Mouse (Mus musculus) hindbrain, postnatal 0 days (tissue): Measurements from ENCODE around the gene Dlx1. TPM values are rescaled to one million over a fixed set of nuclear protein-coding genes. Genes with fewer than 3 reads are reported as not detected.

Experiments used
- ATAC-seq: fragments of 200-750 bp; cut with Nextera tagmentation; 2 replicates; pipeline ENCODE4 v1.8.0; 2017; ENCODE audit warnings: mild to moderate bottlenecking, moderate TSS enrichment, moderate library complexity
- DNase-seq: peaks from one replicate; pipeline ENCODE4 v3.0.0-alpha.2; 2015; ENCODE audit warnings: low spot score
- H3K27ac ChIP-seq: fragments of 300-500 bp; sonication (generic); 2 replicates; pipeline ENCODE4 v1.5.1; 2014; ENCODE audit warnings: mild to moderate bottlenecking
- H3K27me3 ChIP-seq: fragments of 300-500 bp; sonication (generic); 2 replicates; pipeline ENCODE4 v1.6.1; 2014; ENCODE audit warnings: low read length, mixed read lengths; ENCODE audit not compliant: insufficient read depth
- H3K36me3 ChIP-seq: fragments of 300-500 bp; sonication (generic); 2 replicates; pipeline ENCODE4 v1.6.1; 2014; ENCODE audit warnings: low read length, mixed read lengths; ENCODE audit not compliant: insufficient read depth
- H3K4me1 ChIP-seq: fragments of 300-500 bp; sonication (generic); 2 replicates; pipeline ENCODE4 v1.6.1; 2014; ENCODE audit warnings: antibody characterized with exemption, low read length, mixed read lengths; ENCODE audit not compliant: insufficient read depth
- H3K4me2 ChIP-seq: fragments of 300-500 bp; sonication (generic); 2 replicates; pipeline ENCODE4 v1.6.1; 2014; ENCODE audit warnings: low read depth, mild to moderate bottlenecking, low read length, moderate library complexity, mixed read lengths
- H3K4me3 ChIP-seq: fragments of 300-500 bp; sonication (generic); 2 replicates; pipeline ENCODE4 v1.5.1; 2014; ENCODE audit warnings: low read length
- H3K9ac ChIP-seq: fragments of 300-500 bp; sonication (generic); replicated peaks from 2 replicates; pipeline ENCODE4 v1.6.1; 2014; ENCODE audit warnings: mild to moderate bottlenecking, low read length, moderate library complexity, mixed read lengths
- H3K9me3 ChIP-seq: fragments of 300-500 bp; sonication (generic); 2 replicates; pipeline ENCODE4 v1.6.1; 2016; ENCODE audit warnings: low read length, mixed read lengths
- CTCF ChIP-seq: IDR thresholded peaks from 2 replicates; pipeline ENCODE4 v1.5.1; 2016; ENCODE audit warnings: antibody characterized with exemption, control low read depth, low read depth
- WGBS: fragments of 180-500 bp; shearing (Covaris S2); extraction: QIAGEN DNeasy Blood & Tissue Kit; methylation state at CpG from one replicate; pipeline ENCODE4 v1.1.7; 2014; 5-methylcytosine and 5-hydroxymethylcytosine counted together
- polyA plus RNA-seq: library from polyadenylated mRNA; unstranded; fragments of >200 nt; fragmentation: Nextera tagmentation; extraction: Ambion mirVana; gene quantifications from 2 replicates; pipeline ENCODE4 v1.2.1, GENCODE M21; 2015
- total RNA-seq: library from RNA; depleted of rRNA; stranded (reverse); fragments of >200 nt; gene quantifications from 2 replicates; pipeline ENCODE4 v1.2.3, GENCODE M21; 2014

The Dlx1 gene
- total and polyA plus RNA-seq, 2 experiments from 2014 or later: 3.5 TPM; not detected in 1

GRCm38 (mm10) chr2:71493161-71493683 is 34.7 kb upstream of the Dlx1 start:
- Histone ChIP-seq H3K36me3 (no peaks in the 10 kb centered on the region), H3K4me1 (no peaks in the 10 kb centered on the region), H3K4me3 (no peak overlapping the region), H3K9ac (no peak overlapping the region), H3K9me3 (no peaks in the 10 kb centered on the region), H3K27me3 (no peaks in the 10 kb centered on the region), H3K4me2 (no peak overlapping the region), H3K27ac (no peak overlapping the region)
- DNase-seq: no peak
- 61% methylated on average over 12 of the region's 12 CpGs for WGBS
- no peak for ATAC-seq
- TF ChIP-seq CTCF: no peak

DNA sequence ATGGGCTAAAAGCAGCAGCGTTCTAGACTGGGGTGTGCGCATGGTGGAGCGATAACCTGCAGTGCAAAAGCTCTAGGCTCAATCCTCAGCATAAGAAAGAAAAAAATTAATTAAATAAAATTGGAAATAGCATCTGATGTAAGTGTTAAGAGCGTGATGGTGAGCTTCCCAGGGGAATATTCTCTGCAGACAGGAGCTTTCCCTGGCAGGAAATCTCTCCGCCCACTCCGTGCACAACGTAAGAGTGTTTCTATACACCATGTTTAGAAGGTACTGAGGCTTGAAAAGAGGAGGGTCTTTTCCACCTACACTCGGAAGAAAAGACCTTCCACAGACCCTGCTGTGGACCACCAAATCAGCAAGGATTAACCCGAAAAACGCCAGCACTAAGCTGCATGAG is 33.4 kb upstream of the Dlx1 start:
- H3K4me1 ChIP-seq: no peaks in the 10 kb centered on the region
- H3K27me3 ChIP-seq: no peaks in the 10 kb centered on the region
- no peak overlapping the region for H3K9ac ChIP-seq
- TF ChIP-seq CTCF: no peak
- 49% methylated on average over 10 of the region's 10 CpGs for WGBS
- H3K36me3 ChIP-seq: no peaks in the 10 kb centered on the region
- H3K27ac ChIP-seq: no peak overlapping the region
- DNase-seq: peak; percentile 32
- H3K9me3 ChIP-seq: no peaks in the 10 kb centered on the region
- H3K4me3 ChIP-seq: no peak overlapping the region
- ATAC-seq: 0 out of 2 replicates have a peak, but pooled peaks have one; percentile 49
- H3K4me2 ChIP-seq: no peak overlapping the region

DNA sequence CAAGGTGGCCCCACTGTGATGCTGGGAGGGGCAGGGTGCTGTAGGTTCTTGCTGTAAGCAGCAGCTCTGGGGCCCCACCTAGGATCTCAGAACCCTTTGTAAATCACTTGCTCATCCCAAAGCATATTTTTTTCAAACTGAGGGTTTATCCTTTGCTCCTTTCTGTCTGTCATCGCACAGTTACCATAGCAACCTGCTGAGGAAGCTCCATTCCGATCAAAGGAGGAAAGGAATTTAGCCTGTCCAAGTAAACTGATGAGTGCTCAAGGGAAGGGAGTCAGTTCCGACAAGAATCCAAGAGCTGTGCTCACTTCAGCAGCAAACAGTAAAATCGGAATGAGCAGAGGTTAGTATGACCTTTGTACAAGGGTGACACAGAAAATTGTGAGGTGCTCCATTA is 32.9 kb upstream of the Dlx1 start:
- H3K9me3 ChIP-seq: no peaks in the 10 kb centered on the region
- DNase-seq: peak; percentile 35
- WGBS: 16% methylated on average over 4 of the region's 4 CpGs
- no peak overlapping the region for H3K4me3 ChIP-seq
- TF ChIP-seq CTCF: no peak
- ATAC-seq: no peak
- no peaks in the 10 kb centered on the region for H3K36me3 ChIP-seq
- no peak overlapping the region for H3K4me2 ChIP-seq
- H3K4me1 ChIP-seq: no peaks in the 10 kb centered on the region
- H3K27ac ChIP-seq: no peak overlapping the region
- no peaks in the 10 kb centered on the region for H3K27me3 ChIP-seq
- no peak overlapping the region for H3K9ac ChIP-seq

- WGBS: 64% methylated on average over 5 of the region's 5 CpGs
- Histone ChIP-seq H3K4me1 (no peaks in the 10 kb centered on the region), H3K9me3 (no peaks in the 10 kb centered on the region), H3K4me3 (no peak overlapping the region), H3K36me3 (no peaks in the 10 kb centered on the region), H3K4me2 (no peak overlapping the region), H3K27ac (no peak overlapping the region), H3K9ac (no peak overlapping the region), H3K27me3 (no peaks in the 10 kb centered on the region)
- DNase-seq: no peak
- ATAC-seq: no peak
- no peak for TF ChIP-seq CTCF
Observed at GRCm38 (mm10) chr2:71497175-71497574, 30.7 kb upstream of the Dlx1 start.

- ATAC-seq: no peak
Observed at GRCm38 (mm10) chr2:71499276-71500230, 28.4 kb upstream of the Dlx1 start.

GRCm38 (mm10) chr2:71504852-71505251 is 23.1 kb upstream of the Dlx1 start:
- no peak for TF ChIP-seq CTCF

More at GRCm38 (mm10) chr2:71499276-71500230, 28.4 kb upstream of the Dlx1 start:
- Histone ChIP-seq H3K9ac (no peak overlapping the region), H3K4me3 (no peak overlapping the region), H3K9me3 (no peaks in the 10 kb centered on the region), H3K36me3 (no peaks in the 10 kb centered on the region), H3K27ac (no peak overlapping the region), H3K4me1 (no peaks in the 10 kb centered on the region), H3K27me3 (no peaks in the 10 kb centered on the region), H3K4me2 (no peak overlapping the region)
- 61% methylated on average over 16 of the region's 16 CpGs for WGBS
- TF ChIP-seq CTCF: no peak
- no peak for DNase-seq

DNA sequence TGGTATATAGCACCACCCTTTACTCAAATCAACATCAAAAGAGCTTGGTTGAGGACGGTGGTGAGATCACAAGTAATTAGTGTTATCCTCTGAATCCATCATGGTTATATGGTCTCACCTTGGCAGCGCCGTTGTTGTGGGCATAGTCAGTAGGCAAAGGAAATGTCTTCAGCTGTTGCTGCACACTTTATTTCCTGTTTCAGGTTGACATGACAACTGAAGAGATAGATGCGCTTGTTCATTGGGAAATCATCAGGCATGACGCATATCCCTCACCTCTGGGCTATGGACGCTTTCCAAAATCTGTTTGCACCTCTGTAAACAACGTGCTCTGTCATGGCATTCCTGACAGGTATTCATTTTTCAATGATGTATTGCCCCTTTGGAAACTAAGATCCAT is 16.7 kb upstream of the Dlx1 start:
- H3K27me3 ChIP-seq: no peaks in the 10 kb centered on the region
- no peak for TF ChIP-seq CTCF
- no peak overlapping the region for H3K27ac ChIP-seq
- no peaks in the 10 kb centered on the region for H3K4me1 ChIP-seq
- H3K36me3 ChIP-seq: no peaks in the 10 kb centered on the region
- no peaks in the 10 kb centered on the region for H3K9me3 ChIP-seq
- no peak for ATAC-seq
- 94% methylated on average over 7 of the region's 7 CpGs for WGBS
- no peak for DNase-seq
- H3K4me3 ChIP-seq: no peak overlapping the region
- H3K4me2 ChIP-seq: no peak overlapping the region
- H3K9ac ChIP-seq: no peak overlapping the region

More at GRCm38 (mm10) chr2:71504852-71505251, 23.1 kb upstream of the Dlx1 start:
- Histone ChIP-seq H3K27me3 (no peaks in the 10 kb centered on the region), H3K9me3 (no peaks in the 10 kb centered on the region), H3K9ac (no peak overlapping the region), H3K27ac (no peak overlapping the region), H3K4me2 (no peak overlapping the region), H3K4me3 (no peak overlapping the region), H3K36me3 (no peaks in the 10 kb centered on the region), H3K4me1 (no peaks in the 10 kb centered on the region)
- no peak for DNase-seq
- ATAC-seq: no peak
- 78% methylated on average over 9 of the region's 9 CpGs for WGBS
